Mouse (Mus musculus): ENCODE data around the gene Rab11fip2. TPM values are rescaled to one million over a fixed set of nuclear protein-coding genes. Genes with fewer than 3 reads are reported as not detected.

Rab11fip2 gene
- total RNA-seq, 2 experiments from 2014 or later, result 27.2 to 30.7 TPM

GRCm38 (mm10) chr19:59860799-59861198, 82.7 kb downstream of the Rab11fip2 start:
- no peak for DNase-seq (ENCODE audit: low spot score in 2 of 2)

GRCm38 (mm10) chr19:59853061-59853460, 90.4 kb downstream of the Rab11fip2 start:
- DNase-seq (ENCODE audit: low spot score in 2 of 2), result no peak

Data from adrenal gland, postnatal 4 days (tissue).